Mouse (Mus musculus): ENCODE data around the gene Slc4a10. TPM values are rescaled to one million over a fixed set of nuclear protein-coding genes. Genes with fewer than 3 reads are reported as not detected.

Slc4a10 gene
- polyA plus RNA-seq, 1 experiment = 0.02 TPM

- no peak overlapping the region for H3K4me3 ChIP-seq (ENCODE audit: insufficient read depth, low read depth, low read length)
- peak; percentile 9 for DNase-seq
- TF ChIP-seq POLR2A (IDR thresholded peaks at IDR 0.05; ENCODE audit: low read depth, low read length) (no peak), CTCF (conservative IDR thresholded peaks at IDR 0.05; ENCODE audit: insufficient read depth, insufficient read length, low read depth, low read length) (no peak)
Observed at GRCm38 (mm10) chr2:62370048-62370447, 323.8 kb downstream of the Slc4a10 start.

GRCm38 (mm10) chr2:62373692-62374091 is 327.4 kb downstream of the Slc4a10 start:
- H3K4me3 ChIP-seq (ENCODE audit: insufficient read depth, low read depth, low read length) = no peak overlapping the region
- H3K27ac ChIP-seq (ENCODE audit: insufficient read depth, low read depth, low read length) = no peak overlapping the region
- DNase-seq = no peak
- no peaks in the 10 kb centered on the region for H3K27me3 ChIP-seq (replicated peaks; ENCODE audit: control insufficient read depth, insufficient read depth, low read length)
- TF ChIP-seq POLR2A (IDR thresholded peaks at IDR 0.05; ENCODE audit: low read depth, low read length) (no peak), CTCF (conservative IDR thresholded peaks at IDR 0.05; ENCODE audit: insufficient read depth, insufficient read length, low read depth, low read length) (no peak)
- no peaks in the 10 kb centered on the region for H3K4me1 ChIP-seq (ENCODE audit: control insufficient read depth, insufficient read depth, low read length)
- 45% methylated on average over 11 of the region's 11 CpGs for WGBS
- no peaks in the 10 kb centered on the region for H3K36me3 ChIP-seq (ENCODE audit: control insufficient read depth, insufficient read depth, low read length)

More at GRCm38 (mm10) chr2:62370048-62370447, 323.8 kb downstream of the Slc4a10 start:
- no peaks in the 10 kb centered on the region for H3K27me3 ChIP-seq (replicated peaks; ENCODE audit: control insufficient read depth, insufficient read depth, low read length)
- no peaks in the 10 kb centered on the region for H3K36me3 ChIP-seq (ENCODE audit: control insufficient read depth, insufficient read depth, low read length)
- H3K4me1 ChIP-seq (ENCODE audit: control insufficient read depth, insufficient read depth, low read length) = no peaks in the 10 kb centered on the region
- 47% methylated on average over 2 of the region's 2 CpGs for WGBS
- H3K27ac ChIP-seq (ENCODE audit: insufficient read depth, low read depth, low read length) = no peak overlapping the region

Other genes starting within 250 kb of the Slc4a10 start
- gene Tbr1, start 243.5 kb upstream of the Slc4a10 start, polyA plus RNA-seq (2012; rRNA removed) = 0.03 TPM in 1 of 2 replicates, not detected in the other

Data from kidney, adult 2 months (tissue).